Mouse (Mus musculus) heart, embryonic 15.5 days (tissue): ENCODE data around the gene Gm20721. TPM values are rescaled to one million over a fixed set of nuclear protein-coding genes. Genes with fewer than 3 reads are reported as not detected.

Source experiments
- ATAC-seq: fragments of 200-750 bp; cut with Nextera tagmentation; replicated peaks from 2 replicates; pipeline ENCODE4 v1.8.0; 2017; ENCODE audit warnings: low read depth, moderate TSS enrichment; ENCODE audit not compliant: insufficient number of reproducible peaks, insufficient read depth, low FRiP score
- H3K27ac ChIP-seq: fragments of 300-500 bp; sonication (generic); 2 replicates; pipeline ENCODE4 v1.5.1; 2015; ENCODE audit warnings: mild to moderate bottlenecking, inconsistent platforms
- H3K27me3 ChIP-seq: fragments of 300-500 bp; sonication (generic); 2 replicates; pipeline ENCODE4 v1.6.1; 2015; ENCODE audit warnings: inconsistent platforms
- H3K36me3 ChIP-seq: fragments of 300-500 bp; sonication (generic); 2 replicates; pipeline ENCODE4 v1.6.1; 2015; ENCODE audit warnings: mild to moderate bottlenecking, inconsistent platforms
- H3K4me1 ChIP-seq: fragments of 300-500 bp; sonication (generic); replicated peaks from 2 replicates; pipeline ENCODE4 v1.6.1; 2015; ENCODE audit warnings: inconsistent platforms
- H3K4me2 ChIP-seq: fragments of 300-500 bp; sonication (generic); 2 replicates; pipeline ENCODE4 v1.6.1; 2015; ENCODE audit warnings: inconsistent platforms, mild to moderate bottlenecking, moderate library complexity
- H3K4me3 ChIP-seq: fragments of 300-500 bp; sonication (generic); 2 replicates; pipeline ENCODE4 v1.5.1; 2015; ENCODE audit warnings: mild to moderate bottlenecking, inconsistent platforms
- H3K9ac ChIP-seq: fragments of 300-500 bp; sonication (generic); 2 replicates; pipeline ENCODE4 v1.6.1; 2015; ENCODE audit warnings: mild to moderate bottlenecking, inconsistent platforms
- H3K9me3 ChIP-seq: fragments of 300-500 bp; sonication (generic); replicated peaks from 2 replicates; pipeline ENCODE4 v1.6.1; 2016; ENCODE audit warnings: inconsistent platforms
- WGBS: fragments of 180-500 bp; shearing (Covaris S2); methylation state at CpG from one replicate; pipeline ENCODE4 v1.1.7; 2015; ENCODE audit warnings: mixed read lengths; 5-methylcytosine and 5-hydroxymethylcytosine counted together
- polyA plus RNA-seq: library from polyadenylated mRNA; unstranded; fragments of >200 nt; fragmentation: Nextera tagmentation; extraction: Ambion mirVana; gene quantifications from 2 replicates; pipeline ENCODE4 v1.2.1, GENCODE M21; 2015

Gene Gm20721
- polyA plus RNA-seq, 1 experiment from 2014 or later: 17.1 TPM

DNA sequence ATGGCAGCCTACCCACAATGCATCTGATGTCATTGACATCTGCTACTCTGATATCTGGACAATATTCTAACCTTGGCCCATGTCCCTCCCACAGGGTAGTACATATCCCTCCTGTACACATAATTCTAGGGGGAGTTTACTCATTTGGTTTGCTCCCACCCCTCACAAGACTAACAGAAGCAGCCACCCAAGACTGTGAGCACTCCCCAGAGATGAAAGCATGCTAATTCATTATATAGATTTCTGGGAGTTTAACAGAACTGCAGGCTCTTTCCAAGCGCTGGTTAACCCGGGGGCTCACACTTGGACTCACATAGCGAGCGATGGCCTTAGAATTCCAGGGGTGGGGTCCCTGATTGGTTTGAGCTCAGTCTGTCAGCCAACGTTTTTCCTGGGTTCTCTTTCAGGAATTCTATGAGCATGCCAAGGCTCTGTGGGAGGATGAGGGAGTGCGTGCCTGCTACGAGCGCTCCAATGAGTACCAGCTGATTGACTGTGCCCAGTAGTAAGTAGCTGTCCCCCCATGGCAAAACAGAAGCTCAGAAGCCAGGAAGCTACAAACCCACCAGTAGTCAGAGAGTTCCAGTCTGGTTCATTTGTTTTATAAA, 3.6 kb downstream of the Gm20721 start:
- H3K36me3 ChIP-seq: peaks cover 31% of the 10 kb centered on the region
- peak overlapping the region; percentile 34 for H3K9ac ChIP-seq

DNA sequence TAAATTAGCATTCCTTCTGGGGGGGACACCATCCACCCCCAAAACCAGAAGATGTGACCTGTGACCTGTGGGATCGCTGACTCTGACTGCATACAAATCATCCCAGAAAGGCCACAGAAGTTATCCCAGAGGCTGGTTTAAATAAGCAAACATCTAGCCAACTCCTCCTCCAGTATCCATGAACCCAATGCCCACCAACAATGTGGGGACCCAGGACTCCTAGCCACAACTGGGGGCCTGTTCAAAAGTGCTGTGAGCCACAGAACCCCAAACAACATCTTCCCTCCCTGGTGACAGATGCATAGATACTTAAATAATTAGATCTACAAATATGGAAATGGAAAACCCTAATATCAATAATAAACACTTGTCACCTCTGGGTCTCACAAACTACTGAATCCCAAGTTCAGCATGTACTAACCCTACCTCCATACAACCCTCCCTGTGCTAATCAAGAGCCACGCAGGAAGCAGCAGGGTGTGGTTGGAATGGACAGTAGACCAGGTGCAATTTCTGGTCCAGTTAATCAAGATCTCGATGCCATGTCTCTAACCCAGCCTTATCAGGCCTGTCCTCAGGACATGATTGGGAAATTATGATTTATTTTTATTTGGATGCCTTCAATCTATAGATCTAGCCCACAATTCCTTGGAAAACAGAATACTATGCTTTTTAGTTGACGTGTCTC, 5.5 kb downstream of the Gm20721 start:
- Histone ChIP-seq H3K4me1 (peaks cover 92% of the 10 kb centered on the region), H3K36me3 (peaks cover 17% of the 10 kb centered on the region)
- WGBS: 77% methylated on average over 4 of the region's 4 CpGs

More for the DNA sequence above, 3.6 kb downstream of the Gm20721 start:
- Histone ChIP-seq H3K4me2 (peak overlapping the region; percentile 56), H3K4me3 (no peak overlapping the region), H3K9me3 (no peaks in the 10 kb centered on the region), H3K4me1 (peaks cover 74% of the 10 kb centered on the region), H3K27me3 (no peaks in the 10 kb centered on the region), H3K27ac (peak overlapping the region; percentile 95)
- 39% methylated on average over 8 of the region's 8 CpGs for WGBS
- ATAC-seq: no peak

DNA sequence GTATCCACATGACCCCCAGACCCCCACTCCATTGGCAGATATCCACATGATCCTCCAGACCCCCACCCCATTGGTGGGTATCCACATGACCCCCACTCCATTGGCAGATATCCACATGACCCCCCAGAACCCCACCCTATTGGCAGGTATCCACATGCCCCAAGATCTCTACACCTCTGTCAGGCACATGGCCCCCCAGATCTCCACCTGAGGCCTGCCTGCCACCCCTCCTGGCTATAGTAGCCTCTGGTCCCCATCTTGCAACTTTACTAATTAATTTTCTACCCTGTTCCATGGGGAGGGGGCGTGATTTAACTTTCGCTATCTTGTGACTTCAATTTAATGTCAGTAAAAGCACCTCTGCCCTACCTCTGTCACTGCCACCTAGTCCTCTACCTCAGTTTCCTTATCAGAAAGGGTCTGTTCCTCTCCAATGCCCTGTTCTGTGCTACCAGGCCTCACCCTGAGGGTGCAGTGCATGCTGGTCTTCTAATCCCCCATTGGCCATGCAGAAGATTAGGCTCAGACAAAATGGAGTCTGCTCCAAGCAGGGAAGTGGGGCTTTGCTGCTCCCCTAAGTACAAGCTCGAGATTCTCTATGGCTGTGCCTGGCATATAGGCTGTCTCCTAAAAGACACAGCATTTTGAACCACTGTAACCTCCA, 6.2 kb downstream of the Gm20721 start:
- Histone ChIP-seq H3K9me3 (no peaks in the 10 kb centered on the region), H3K27ac (0 out of 2 replicates have a peak overlapping the region, but pooled peaks have one; percentile 5), H3K36me3 (peaks cover 10% of the 10 kb centered on the region), H3K4me2 (no peak overlapping the region), H3K27me3 (no peaks in the 10 kb centered on the region), H3K4me3 (no peak overlapping the region), H3K9ac (peak overlapping the region; percentile 7; the same call in 1 of the 2 replicates), H3K4me1 (peaks cover 97% of the 10 kb centered on the region)
- WGBS: 86% methylated on average over 3 of the region's 3 CpGs
- no peak for ATAC-seq

More for the DNA sequence above, 5.5 kb downstream of the Gm20721 start:
- H3K27ac ChIP-seq: 0 out of 2 replicates have a peak overlapping the region, but pooled peaks have one; percentile 5
- H3K4me2 ChIP-seq: no peak overlapping the region
- no peaks in the 10 kb centered on the region for H3K9me3 ChIP-seq
- H3K27me3 ChIP-seq: no peaks in the 10 kb centered on the region
- H3K9ac ChIP-seq: peak overlapping the region; percentile 7; the same call in 1 of the 2 replicates
- ATAC-seq: no peak
- no peak overlapping the region for H3K4me3 ChIP-seq

GRCm38 (mm10) chr2:174339701-174340100, 6.8 kb downstream of the Gm20721 start:
- no peaks in the 10 kb centered on the region for H3K27me3 ChIP-seq
- 94% methylated on average over 1 of the region's 1 CpGs for WGBS
- no peak overlapping the region for H3K4me2 ChIP-seq
- no peak overlapping the region for H3K9ac ChIP-seq
- H3K36me3 ChIP-seq: peaks cover 4% of the 10 kb centered on the region
- no peak overlapping the region for H3K4me3 ChIP-seq
- H3K27ac ChIP-seq: no peak overlapping the region
- H3K4me1 ChIP-seq: peaks cover 97% of the 10 kb centered on the region
- no peaks in the 10 kb centered on the region for H3K9me3 ChIP-seq
- no peak for ATAC-seq

DNA sequence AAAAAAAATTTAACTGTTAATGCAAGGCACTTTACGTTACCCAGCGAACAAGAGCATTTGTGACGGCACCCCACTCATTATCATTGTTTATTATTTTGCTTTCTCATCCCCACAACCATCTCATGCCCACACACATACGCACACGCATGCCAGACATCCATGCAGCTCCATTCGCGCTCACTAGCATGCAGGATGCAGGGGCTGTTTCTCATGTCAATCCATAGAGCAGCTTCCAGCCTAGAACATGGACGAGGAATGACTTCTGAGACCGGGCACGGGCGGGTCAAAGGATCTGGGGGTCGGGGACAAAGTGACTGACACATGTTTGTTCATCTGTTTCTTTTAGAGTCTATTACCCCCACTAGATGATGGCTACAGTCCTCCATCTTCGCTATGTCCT, 9.2 kb downstream of the Gm20721 start:
- Histone ChIP-seq H3K27ac (no peak overlapping the region), H3K4me2 (no peak overlapping the region), H3K36me3 (peaks cover 3% of the 10 kb centered on the region; the same call in 1 of the 2 replicates), H3K4me3 (no peak overlapping the region), H3K27me3 (no peaks in the 10 kb centered on the region), H3K9ac (no peak overlapping the region), H3K4me1 (peaks cover 99% of the 10 kb centered on the region), H3K9me3 (no peaks in the 10 kb centered on the region)
- ATAC-seq: no peak
- WGBS: 80% methylated on average over 13 of the region's 13 CpGs

- Histone ChIP-seq H3K9me3 (no peaks in the 10 kb centered on the region), H3K4me3 (peak overlapping the region; percentile 19; the same call in 1 of the 2 replicates), H3K27me3 (no peaks in the 10 kb centered on the region), H3K36me3 (peaks cover under 1% of the 10 kb centered on the region; the same call in 1 of the 2 replicates), H3K4me2 (peak overlapping the region; percentile 70), H3K4me1 (peaks cover 77% of the 10 kb centered on the region), H3K27ac (peak overlapping the region; percentile 55), H3K9ac (peak overlapping the region; percentile 13; the same call in 1 of the 2 replicates)
- WGBS: 59% methylated on average over 10 of the region's 10 CpGs
- ATAC-seq: no peak
Measured at GRCm38 (mm10) chr2:174334415-174334814, 12.1 kb downstream of the Gm20721 start.

DNA sequence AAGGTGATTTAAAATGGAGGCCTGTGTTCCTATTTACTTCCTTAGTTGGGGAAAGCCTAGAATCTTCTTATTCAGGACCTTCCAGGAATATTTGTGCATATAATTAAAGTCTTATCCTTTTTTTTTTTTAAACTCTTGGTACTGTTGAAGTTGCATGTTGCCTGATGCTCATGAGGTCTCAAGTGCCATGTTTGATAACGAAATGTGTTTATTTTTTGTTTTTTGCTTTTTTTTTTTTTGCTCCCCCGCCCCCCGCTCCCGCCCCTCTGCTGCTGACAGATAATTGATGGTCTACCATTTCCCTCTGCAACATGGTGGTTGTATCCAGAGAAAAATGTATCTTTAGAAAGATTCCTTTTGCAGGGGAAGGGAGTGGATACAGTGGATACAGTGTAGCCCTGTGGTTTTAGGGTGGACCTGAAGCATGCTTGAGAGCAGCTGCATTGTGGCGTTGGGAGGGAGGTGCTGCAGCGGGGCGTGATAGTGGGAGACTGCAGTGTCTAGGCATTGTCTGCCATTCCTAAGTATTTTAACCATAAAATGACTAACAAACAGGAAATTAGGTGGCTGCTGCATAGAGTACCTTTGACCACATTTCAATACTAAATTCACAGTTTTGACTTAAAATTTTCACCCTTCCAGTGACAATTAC, 13.1 kb downstream of the Gm20721 start:
- H3K27me3 ChIP-seq: no peaks in the 10 kb centered on the region
- H3K36me3 ChIP-seq: no peaks in the 10 kb centered on the region
- H3K4me2 ChIP-seq: peak overlapping the region; percentile 70
- H3K9me3 ChIP-seq: no peaks in the 10 kb centered on the region
- ATAC-seq: no peak
- 0 out of 2 replicates have a peak overlapping the region, but pooled peaks have one; percentile 13 for H3K9ac ChIP-seq
- H3K4me1 ChIP-seq: peaks cover 74% of the 10 kb centered on the region
- peak overlapping the region; percentile 24; the same call in 1 of the 2 replicates for H3K27ac ChIP-seq
- WGBS: 38% methylated on average over 7 of the region's 7 CpGs
- peak overlapping the region; percentile 97 for H3K4me3 ChIP-seq

GRCm38 (mm10) chr2:174331282-174332030, 15.1 kb downstream of the Gm20721 start:
- H3K4me1 ChIP-seq: peaks cover 55% of the 10 kb centered on the region
- no peaks in the 10 kb centered on the region for H3K9me3 ChIP-seq
- peak overlapping the region; percentile 97 for H3K4me3 ChIP-seq
- 17% methylated on average over 12 of the region's 12 CpGs for WGBS
- no peaks in the 10 kb centered on the region for H3K27me3 ChIP-seq
- ATAC-seq: no peak
- H3K36me3 ChIP-seq: no peaks in the 10 kb centered on the region
- H3K4me2 ChIP-seq: peak overlapping the region; percentile 70
- H3K9ac ChIP-seq: peak overlapping the region; percentile 100
- peak overlapping the region; percentile 100 for H3K27ac ChIP-seq

GRCm38 (mm10) chr2:174330616-174331191, 15.8 kb downstream of the Gm20721 start:
- H3K9me3 ChIP-seq: no peaks in the 10 kb centered on the region
- peak; percentile 56 for ATAC-seq
- WGBS: under 1% methylated on average over 42 of the region's 48 CpGs
- H3K4me3 ChIP-seq: peak overlapping the region; percentile 97
- peak overlapping the region; percentile 100 for H3K9ac ChIP-seq
- no peaks in the 10 kb centered on the region for H3K36me3 ChIP-seq
- H3K4me1 ChIP-seq: peaks cover 48% of the 10 kb centered on the region
- peak overlapping the region; percentile 70 for H3K4me2 ChIP-seq
- no peaks in the 10 kb centered on the region for H3K27me3 ChIP-seq
- H3K27ac ChIP-seq: peak overlapping the region; percentile 100
